Mouse (Mus musculus) thymus, postnatal 14 days (tissue): Measurements from ENCODE around the gene Olfr506.
"Not testable (repeated sequence)": the region's sequence is repeated elsewhere in the genome, so short reads cannot be mapped to it uniquely, and the experiment has no call there.

Experiments used
- DNase-seq: peaks from one replicate; pipeline ENCODE4 v3.0.0; 2021

Olfr506 gene

DNA sequence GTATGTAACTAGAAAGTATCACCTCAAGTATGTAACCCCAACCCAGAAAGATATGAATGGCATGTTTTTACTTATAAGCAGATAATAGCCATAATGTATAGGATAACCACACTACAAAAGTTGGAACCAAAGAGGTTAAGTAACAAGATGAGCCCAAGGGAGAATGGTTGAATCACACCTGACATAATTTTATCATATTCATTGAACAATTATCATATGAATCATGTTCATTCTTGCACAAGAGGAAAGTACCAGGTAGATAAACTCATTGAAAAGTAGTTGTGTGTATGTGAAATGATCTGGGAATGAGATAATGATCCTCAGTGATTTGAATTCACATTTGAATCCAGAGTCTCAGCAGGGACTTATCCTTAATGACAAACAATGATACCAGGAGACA is at the start of gene Olfr506:
Gene Olfr506, plus strand, starts transcription at position 301 of the 400 bp plus-strand sequence.
- DNase-seq, result no peak

DNA sequence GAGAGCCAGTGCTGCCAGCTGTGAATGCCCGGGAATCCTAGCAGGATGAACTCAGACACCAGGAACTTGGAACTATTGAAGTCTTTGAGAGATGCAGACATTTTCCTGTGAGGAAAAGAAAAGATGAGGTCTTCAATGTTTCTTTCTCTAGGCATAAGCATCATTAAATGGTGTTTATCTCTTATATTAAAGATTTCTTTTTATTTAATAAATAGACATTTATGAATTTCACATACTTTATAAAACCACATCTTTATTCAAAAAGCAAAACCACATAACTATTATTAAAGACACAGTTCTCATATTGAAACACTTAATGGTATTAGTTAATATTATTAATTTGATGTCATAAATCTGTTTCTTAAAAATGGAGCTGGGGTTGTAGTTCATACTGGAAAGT is 44.9 kb upstream of the Olfr506 start, which contains the start of gene Olfr504:
Gene Olfr504, minus strand, starts transcription at position 101 of the 400 bp plus-strand sequence.
- no peak for DNase-seq

DNA sequence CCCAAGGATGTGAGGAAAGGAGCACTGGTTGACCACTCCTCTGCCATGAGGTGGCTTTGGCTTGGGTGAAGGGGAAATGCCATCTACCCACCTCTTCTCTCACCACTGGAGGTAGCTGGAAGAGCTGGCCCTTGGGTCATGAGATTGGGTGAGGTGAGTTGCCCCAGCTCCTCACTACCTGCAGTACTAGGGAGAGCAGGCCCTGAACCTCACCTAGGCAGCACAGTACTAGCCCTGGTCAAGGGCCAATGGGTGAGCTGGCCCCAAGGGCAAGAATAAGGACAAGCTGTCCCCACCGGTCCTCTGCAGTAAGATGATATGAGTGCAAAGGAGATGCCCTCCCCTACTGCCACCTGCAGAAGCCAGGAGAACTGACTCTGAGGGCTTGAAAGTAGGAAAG is 20.8 kb upstream of the Olfr506 start:
- no peak for DNase-seq

DNA sequence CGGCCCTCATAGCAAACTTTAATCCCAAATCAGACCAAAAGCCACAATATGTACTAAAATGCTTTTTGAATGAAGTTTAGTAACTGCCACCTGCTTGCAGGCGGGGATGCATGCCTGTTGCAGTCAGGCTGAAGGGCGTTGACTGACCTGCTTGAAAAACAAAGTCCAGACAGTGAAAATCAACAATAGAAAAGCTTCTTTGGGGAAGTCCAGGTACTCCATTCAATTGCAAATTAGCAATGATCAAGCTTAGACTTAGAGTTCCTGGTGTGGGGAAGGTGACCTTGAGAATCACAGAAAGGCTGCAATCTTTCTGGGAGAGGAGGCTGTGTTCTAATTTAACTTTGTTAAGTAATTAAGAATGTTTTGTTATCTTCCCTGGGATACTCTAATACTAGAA is 8.7 kb upstream of the Olfr506 start:
- DNase-seq, result not testable (repeated sequence)

DNA sequence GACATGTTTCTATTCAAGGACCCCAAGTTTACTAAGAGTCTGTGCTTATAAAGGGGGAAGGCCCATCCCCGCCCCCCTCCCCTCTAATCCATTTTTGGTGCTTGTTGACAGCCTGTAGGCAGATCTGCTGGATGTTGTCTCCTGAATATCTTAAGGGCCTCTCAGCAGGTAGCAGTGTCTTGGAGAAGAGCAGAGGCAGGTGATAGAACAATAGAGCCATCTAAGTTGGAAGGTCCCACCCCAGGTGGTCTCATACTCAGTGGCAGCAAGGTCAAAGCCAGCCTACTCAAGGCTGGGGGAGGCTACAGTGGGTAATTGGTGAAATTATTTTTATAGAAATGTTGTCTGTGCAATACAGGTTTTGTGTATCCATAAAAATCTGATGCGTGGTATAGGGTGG is 3.5 kb downstream of the Olfr506 start:
- no peak for DNase-seq

DNA sequence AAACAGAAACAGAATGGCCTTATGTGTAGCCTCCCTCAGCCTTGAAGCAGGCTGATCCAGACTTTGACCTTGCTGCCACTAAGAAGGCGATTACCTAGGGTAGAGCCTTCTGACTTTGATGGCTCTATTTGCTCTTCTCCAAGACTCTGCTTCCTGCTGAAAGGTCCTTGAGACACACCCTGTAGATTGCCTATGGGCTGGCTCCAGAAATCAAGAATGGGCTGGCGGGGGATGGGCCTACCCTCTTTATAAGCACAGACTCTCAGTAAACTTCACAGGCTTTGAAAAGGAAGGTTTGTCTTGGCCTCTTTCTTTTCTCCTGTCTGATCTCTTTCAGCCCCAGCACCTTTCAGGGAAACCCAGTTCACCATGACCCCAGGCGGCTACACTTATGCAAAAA is 6.2 kb downstream of the Olfr506 start:
- not testable (repeated sequence) for DNase-seq

DNA sequence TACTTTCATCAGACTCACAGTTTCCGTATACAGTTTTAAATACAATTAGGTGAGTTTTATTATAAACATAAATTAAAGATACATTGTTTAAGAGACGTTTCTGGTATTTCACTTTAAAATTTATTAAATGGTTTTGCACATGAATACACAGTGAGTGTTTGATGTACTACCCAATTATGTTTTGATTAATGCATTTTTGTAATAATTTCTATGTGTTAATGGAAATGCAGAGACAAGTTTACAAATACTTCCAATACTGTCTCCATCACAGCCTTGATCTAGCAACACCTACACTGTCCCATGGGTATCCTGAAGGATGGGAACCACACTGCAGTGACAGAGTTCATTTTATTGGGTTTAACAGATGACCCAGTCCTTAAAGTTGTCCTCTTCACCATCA is 10.9 kb downstream of the Olfr506 start, which contains the start of gene Olfr507:
Gene Olfr507, plus strand, starts transcription at position 301 of the 400 bp plus-strand sequence.
- no peak for DNase-seq

DNA sequence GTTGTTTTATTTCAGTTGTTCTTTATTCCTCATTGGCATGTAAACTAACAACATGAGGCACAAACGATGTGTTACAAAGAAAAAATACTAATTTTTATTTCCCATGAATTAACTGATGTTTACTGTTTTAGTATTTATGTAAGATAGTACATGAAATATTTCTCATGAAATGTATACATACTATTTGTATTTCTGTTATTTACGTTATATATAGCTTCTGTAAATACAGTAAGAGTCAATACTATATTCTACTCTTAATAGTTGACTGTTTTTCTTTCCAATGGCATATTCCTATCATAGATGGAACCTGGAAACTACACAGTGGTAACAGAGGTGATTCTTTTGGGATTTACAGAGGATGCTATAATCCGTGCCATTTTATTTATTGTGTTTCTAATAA is 19.1 kb downstream of the Olfr506 start, which contains the start of gene Olfr508:
Gene Olfr508, plus strand, starts transcription at position 301 of the 400 bp plus-strand sequence.
- DNase-seq, result no peak

DNA sequence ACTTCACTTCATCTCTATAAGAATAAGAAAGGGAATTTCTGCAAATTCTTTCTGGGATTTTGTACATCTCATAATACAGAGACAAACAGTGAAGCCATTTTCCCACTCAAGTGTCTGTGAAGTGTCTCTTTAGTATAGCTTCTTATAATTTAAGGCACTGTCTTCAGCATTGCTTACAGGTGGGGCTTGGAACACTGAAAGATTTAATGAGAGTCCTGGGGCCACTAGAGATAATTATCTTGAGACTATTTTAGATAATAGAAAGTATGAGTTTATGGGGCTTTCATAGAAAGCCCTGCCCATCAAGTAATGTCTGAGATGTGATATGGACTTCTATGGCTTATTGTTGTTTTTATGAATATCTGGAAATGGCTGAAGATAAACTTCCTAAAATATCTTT is 41.2 kb downstream of the Olfr506 start, which contains the start of gene Olfr509:
Gene Olfr509, minus strand, starts transcription at position 101 of the 400 bp plus-strand sequence.
- DNase-seq, result no peak

DNA sequence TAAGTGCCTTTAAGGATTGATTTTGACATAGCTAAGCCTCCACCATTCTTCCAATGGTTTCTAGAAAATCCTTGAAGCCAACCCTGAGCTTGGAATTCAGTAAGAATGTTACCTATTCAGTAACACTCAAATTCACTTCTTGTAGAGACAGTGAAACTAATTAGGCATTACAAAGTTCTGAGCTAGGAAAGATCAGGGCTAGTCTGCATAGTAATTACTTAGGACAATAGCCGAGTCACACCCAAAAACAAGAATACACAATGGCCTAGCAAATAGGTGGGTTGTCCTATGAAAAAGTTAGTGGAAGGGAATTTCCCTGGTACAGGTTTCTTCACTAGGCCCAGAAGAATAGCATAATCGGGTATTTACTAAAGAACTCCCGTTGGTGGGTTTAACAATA is 51.8 kb downstream of the Olfr506 start:
- DNase-seq, result no peak
